Mouse (Mus musculus) megakaryocyte, embryonic 14.5 days (primary cell): ENCODE data around the gene Serpinb1c. TPM values are rescaled to one million over a fixed set of nuclear protein-coding genes. Genes with fewer than 3 reads are reported as not detected.
"Not testable (repeated sequence)": the region's sequence is repeated elsewhere in the genome, so short reads cannot be mapped to it uniquely, and the experiment has no call there.

Experiments
- H3K27me3 ChIP-seq: replicated peaks from 2 replicates; pipeline ENCODE3; 2012; ENCODE audit warnings: inconsistent platforms
- H3K36me3 ChIP-seq: replicated peaks from 2 replicates; pipeline ENCODE3; 2012; ENCODE audit warnings: low read length, inconsistent platforms, mixed read lengths
- H3K4me1 ChIP-seq: 2 replicates; pipeline ENCODE4 v1.6.1; 2012; ENCODE audit warnings: inconsistent platforms
- H3K4me3 ChIP-seq: replicated peaks from 2 replicates; pipeline ENCODE3; 2012; ENCODE audit warnings: moderate library complexity, mild to moderate bottlenecking, inconsistent platforms
- H3K9me3 ChIP-seq: 2 replicates; pipeline ENCODE4 v1.6.1; 2012; ENCODE audit warnings: inconsistent platforms
- FLI1 ChIP-seq: IDR thresholded peaks from 2 replicates; pipeline ENCODE4 v1.6.1; 2012; ENCODE audit warnings: low read length, inconsistent platforms, mixed read lengths
- GATA1 ChIP-seq: IDR thresholded peaks from 3 replicates; pipeline ENCODE4 v1.6.1; 2012; ENCODE audit warnings: mixed read lengths, low read length, inconsistent platforms, borderline replicate concordance
- polyA plus RNA-seq: library from polyadenylated mRNA; stranded (reverse); fragments of >175 nt; gene quantifications from 2 replicates; pipeline ENCODE4 v1.2.3, GENCODE M21; 2012; ENCODE audit warnings: low replicate concordance; ENCODE audit not compliant: insufficient read depth

The Serpinb1c gene
- polyA plus RNA-seq, 1 experiment, result not detected

- Histone ChIP-seq H3K27me3 (peaks cover 16% of the 10 kb centered on the region), H3K9me3 (no peaks in the 10 kb centered on the region), H3K4me1 (peaks cover 26% of the 10 kb centered on the region), H3K4me3 (no peak overlapping the region), H3K36me3 (no peaks in the 10 kb centered on the region)
- no peak for TF ChIP-seq GATA1
- TF ChIP-seq FLI1, result no peak
Observed at GRCm38 (mm10) chr13:32867030-32867429, 31.0 kb downstream of the Serpinb1c start.

GRCm38 (mm10) chr13:32866484-32866883 is 31.5 kb downstream of the Serpinb1c start:
- Histone ChIP-seq H3K27me3 (peaks cover 16% of the 10 kb centered on the region), H3K36me3 (no peaks in the 10 kb centered on the region), H3K9me3 (no peaks in the 10 kb centered on the region), H3K4me1 (peaks cover 30% of the 10 kb centered on the region), H3K4me3 (no peak overlapping the region)
- TF ChIP-seq GATA1 (no peak), FLI1 (no peak)

GRCm38 (mm10) chr13:32865591-32865990 is 32.4 kb downstream of the Serpinb1c start:
- H3K27me3 ChIP-seq, result peaks cover 16% of the 10 kb centered on the region
- H3K4me1 ChIP-seq, result peaks cover 31% of the 10 kb centered on the region
- TF ChIP-seq GATA1, result no peak
- TF ChIP-seq FLI1, result no peak

GRCm38 (mm10) chr13:32864529-32864928 is 33.5 kb downstream of the Serpinb1c start:
- H3K9me3 ChIP-seq, H3K36me3 ChIP-seq, H3K4me3 ChIP-seq: not testable (repeated sequence)
- Histone ChIP-seq H3K4me1 (peaks cover 34% of the 10 kb centered on the region), H3K27me3 (peaks cover 14% of the 10 kb centered on the region)

More at GRCm38 (mm10) chr13:32865591-32865990, 32.4 kb downstream of the Serpinb1c start:
- Histone ChIP-seq H3K4me3 (no peak overlapping the region), H3K9me3 (no peaks in the 10 kb centered on the region), H3K36me3 (no peaks in the 10 kb centered on the region)

- Histone ChIP-seq H3K36me3 (no peaks in the 10 kb centered on the region), H3K9me3 (no peaks in the 10 kb centered on the region), H3K4me3 (no peak overlapping the region), H3K27me3 (peaks cover 11% of the 10 kb centered on the region), H3K4me1 (peaks cover 29% of the 10 kb centered on the region)
- TF ChIP-seq FLI1, result no peak
- no peak for TF ChIP-seq GATA1
Observed at GRCm38 (mm10) chr13:32863456-32863855, 34.6 kb downstream of the Serpinb1c start.

- peaks cover 11% of the 10 kb centered on the region for H3K27me3 ChIP-seq
- H3K9me3 ChIP-seq, result no peaks in the 10 kb centered on the region
- H3K4me1 ChIP-seq, result peaks cover 19% of the 10 kb centered on the region
- H3K4me3 ChIP-seq, result no peak overlapping the region
- TF ChIP-seq GATA1 (no peak), FLI1 (no peak)
- no peaks in the 10 kb centered on the region for H3K36me3 ChIP-seq
Observed at GRCm38 (mm10) chr13:32860821-32861220, 37.2 kb downstream of the Serpinb1c start.

GRCm38 (mm10) chr13:32853073-32853472 is 44.9 kb downstream of the Serpinb1c start:
- Histone ChIP-seq H3K4me3 (no peak overlapping the region), H3K27me3 (no peaks in the 10 kb centered on the region), H3K36me3 (peaks cover 5% of the 10 kb centered on the region), H3K9me3 (no peaks in the 10 kb centered on the region), H3K4me1 (peaks cover 48% of the 10 kb centered on the region)
- TF ChIP-seq FLI1 (no peak), GATA1 (no peak)

- no peak for TF ChIP-seq GATA1
- no peak for TF ChIP-seq FLI1
- H3K4me1 ChIP-seq, result peaks cover 54% of the 10 kb centered on the region
- peaks cover 9% of the 10 kb centered on the region for H3K36me3 ChIP-seq
- H3K27me3 ChIP-seq, result no peaks in the 10 kb centered on the region
- H3K4me3 ChIP-seq, result no peak overlapping the region
- no peaks in the 10 kb centered on the region for H3K9me3 ChIP-seq
Observed at GRCm38 (mm10) chr13:32852539-32852938, 45.5 kb downstream of the Serpinb1c start.

- TF ChIP-seq GATA1 (no peak), FLI1 (no peak)
Observed at GRCm38 (mm10) chr13:32851967-32852366, 46.0 kb downstream of the Serpinb1c start.

GRCm38 (mm10) chr13:32850668-32851404 is 47.2 kb downstream of the Serpinb1c start, which contains the start of gene Serpinb1a:
Gene Serpinb1a, minus strand, starts transcription at chr13:32851185.
- no peaks in the 10 kb centered on the region for H3K9me3 ChIP-seq
- H3K36me3 ChIP-seq, result peaks cover 22% of the 10 kb centered on the region
- TF ChIP-seq FLI1, result no peak
- no peak for TF ChIP-seq GATA1
- no peaks in the 10 kb centered on the region for H3K27me3 ChIP-seq
- peaks cover 67% of the 10 kb centered on the region for H3K4me1 ChIP-seq
- peak within 1 kb of the TSS; percentile 89 for H3K4me3 ChIP-seq

More at GRCm38 (mm10) chr13:32851967-32852366, 46.0 kb downstream of the Serpinb1c start:
- Histone ChIP-seq H3K4me3 (no peak overlapping the region), H3K27me3 (no peaks in the 10 kb centered on the region), H3K4me1 (peaks cover 57% of the 10 kb centered on the region), H3K36me3 (peaks cover 12% of the 10 kb centered on the region), H3K9me3 (no peaks in the 10 kb centered on the region)

- H3K9me3 ChIP-seq, result no peaks in the 10 kb centered on the region
- H3K27me3 ChIP-seq, result no peaks in the 10 kb centered on the region
- TF ChIP-seq GATA1 (no peak), FLI1 (no peak)
- H3K4me3 ChIP-seq, result peak overlapping the region; percentile 86
- H3K4me1 ChIP-seq, result peaks cover 72% of the 10 kb centered on the region
- peaks cover 28% of the 10 kb centered on the region for H3K36me3 ChIP-seq
Observed at GRCm38 (mm10) chr13:32850156-32850555, 47.9 kb downstream of the Serpinb1c start.
